Mouse (Mus musculus) midbrain, embryonic 11.5 days (tissue): Measurements from ENCODE around the gene Unc13b. TPM values are rescaled to one million over a fixed set of nuclear protein-coding genes. Genes with fewer than 3 reads are reported as not detected.
A peak's percentile ranks its signal among the peaks of the same experiment; 100 is the strongest.

Source experiments
- ATAC-seq: fragments of 200-750 bp; cut with Nextera tagmentation; 2 replicates; pipeline ENCODE4 v1.8.0; 2017; ENCODE audit warnings: moderate TSS enrichment, moderate library complexity; ENCODE audit not compliant: low FRiP score
- DNase-seq: peaks from one replicate; pipeline ENCODE4 v3.0.0; 2015; ENCODE audit warnings: low spot score; ENCODE audit errors: missing footprints
- H3K27ac ChIP-seq: fragments of 300-500 bp; sonication (generic); 2 replicates; pipeline ENCODE4 v1.5.1; 2014; ENCODE audit warnings: low read depth, low read length
- H3K27me3 ChIP-seq: fragments of 300-500 bp; sonication (generic); 2 replicates; pipeline ENCODE4 v1.6.1; 2014; ENCODE audit warnings: mild to moderate bottlenecking, low read length, moderate library complexity, mixed read lengths; ENCODE audit not compliant: control insufficient read depth, insufficient read depth
- H3K36me3 ChIP-seq: fragments of 300-500 bp; sonication (generic); 2 replicates; pipeline ENCODE4 v1.6.1; 2014; ENCODE audit warnings: mild to moderate bottlenecking, low read length, moderate library complexity, mixed read lengths; ENCODE audit not compliant: control insufficient read depth, insufficient read depth
- H3K4me1 ChIP-seq: fragments of 300-500 bp; sonication (generic); 2 replicates; pipeline ENCODE4 v1.6.1; 2014; ENCODE audit warnings: low read length; ENCODE audit not compliant: control insufficient read depth, insufficient read depth
- H3K4me2 ChIP-seq: fragments of 300-500 bp; sonication (generic); 2 replicates; pipeline ENCODE4 v1.6.1; 2014; ENCODE audit warnings: mild to moderate bottlenecking, moderate library complexity
- H3K4me3 ChIP-seq: fragments of 300-500 bp; sonication (generic); 2 replicates; pipeline ENCODE4 v1.5.1; 2014; ENCODE audit warnings: low read depth, low read length
- H3K9ac ChIP-seq: fragments of 300-500 bp; sonication (generic); 2 replicates; pipeline ENCODE4 v1.6.1; 2014; ENCODE audit warnings: low read length
- H3K9me3 ChIP-seq: fragments of 300-500 bp; sonication (generic); 2 replicates; pipeline ENCODE4 v1.6.1; 2016; ENCODE audit warnings: low read length; ENCODE audit not compliant: control insufficient read depth
- WGBS: fragments of 180-500 bp; shearing (Covaris S2); extraction: QIAGEN DNeasy Blood & Tissue Kit; methylation state at CpG from one replicate; pipeline ENCODE4 v1.1.7; 2014; 5-methylcytosine and 5-hydroxymethylcytosine counted together
- polyA plus RNA-seq: library from polyadenylated mRNA; unstranded; fragments of >200 nt; fragmentation: Nextera tagmentation; extraction: Ambion mirVana; gene quantifications from 2 replicates; pipeline ENCODE4 v1.2.1, GENCODE M21; 2014

Gene Unc13b
- polyA plus RNA-seq, 1 experiment from 2014 or later: 14.7 TPM

GRCm38 (mm10) chr4:43059697-43060096 lies 944 bp downstream of the Unc13b start:
- Histone ChIP-seq H3K4me1 (no peaks in the 10 kb centered on the region), H3K36me3 (no peaks in the 10 kb centered on the region), H3K9me3 (no peaks in the 10 kb centered on the region; the same call in 1 of the 2 replicates), H3K9ac (peak overlapping the region; percentile 82), H3K4me2 (peak overlapping the region; percentile 81), H3K4me3 (peak overlapping the region; percentile 70), H3K27ac (no peak overlapping the region), H3K27me3 (no peaks in the 10 kb centered on the region; the same call in 1 of the 2 replicates)
- 38% methylated on average over 3 of the region's 3 CpGs for WGBS
- DNase-seq (peak; percentile 91), ATAC-seq (no peak)

- ATAC-seq (no peak), DNase-seq (no peak)
- Histone ChIP-seq H3K9me3 (no peaks in the 10 kb centered on the region; the same call in 1 of the 2 replicates), H3K9ac (no peak overlapping the region), H3K27ac (no peak overlapping the region), H3K36me3 (no peaks in the 10 kb centered on the region), H3K4me1 (no peaks in the 10 kb centered on the region), H3K4me2 (no peak overlapping the region), H3K27me3 (no peaks in the 10 kb centered on the region; the same call in 1 of the 2 replicates), H3K4me3 (no peak overlapping the region)
- 56% methylated on average over 3 of the region's 3 CpGs for WGBS
These were observed 1.5 kb downstream of the Unc13b start for GRCm38 (mm10) chr4:43060286-43060685.

GRCm38 (mm10) chr4:43065471-43065870 lies 6.7 kb downstream of the Unc13b start:
- DNase-seq (no peak), ATAC-seq (no peak)
- no peaks in the 10 kb centered on the region for H3K36me3 ChIP-seq
- H3K9ac ChIP-seq: no peak overlapping the region
- no peak overlapping the region for H3K27ac ChIP-seq
- no peaks in the 10 kb centered on the region for H3K4me1 ChIP-seq
- no peaks in the 10 kb centered on the region for H3K27me3 ChIP-seq
- WGBS: 94% methylated on average over 4 of the region's 4 CpGs
- H3K9me3 ChIP-seq: no peaks in the 10 kb centered on the region
- H3K4me2 ChIP-seq: no peak overlapping the region
- no peak overlapping the region for H3K4me3 ChIP-seq

GRCm38 (mm10) chr4:43074923-43075322 lies 16.2 kb downstream of the Unc13b start:
- no peak overlapping the region for H3K27ac ChIP-seq
- no peaks in the 10 kb centered on the region for H3K4me1 ChIP-seq
- DNase-seq: no peak
- H3K27me3 ChIP-seq: no peaks in the 10 kb centered on the region
- no peaks in the 10 kb centered on the region for H3K36me3 ChIP-seq
- no peak for ATAC-seq
- H3K4me2 ChIP-seq: no peak overlapping the region
- no peak overlapping the region for H3K9ac ChIP-seq
- H3K9me3 ChIP-seq: no peaks in the 10 kb centered on the region
- no peak overlapping the region for H3K4me3 ChIP-seq

GRCm38 (mm10) chr4:43078071-43078718 lies 19.4 kb downstream of the Unc13b start:
- Histone ChIP-seq H3K27ac (no peak overlapping the region), H3K27me3 (no peaks in the 10 kb centered on the region), H3K4me2 (no peak overlapping the region), H3K9ac (no peak overlapping the region), H3K36me3 (no peaks in the 10 kb centered on the region), H3K4me3 (no peak overlapping the region), H3K9me3 (no peaks in the 10 kb centered on the region), H3K4me1 (no peaks in the 10 kb centered on the region)
- 70% methylated on average over 7 of the region's 7 CpGs for WGBS
- no peak for ATAC-seq
- DNase-seq: no peak

- WGBS: 85% methylated on average over 2 of the region's 2 CpGs
- Histone ChIP-seq H3K9ac (no peak overlapping the region), H3K9me3 (no peaks in the 10 kb centered on the region), H3K27ac (no peak overlapping the region), H3K36me3 (no peaks in the 10 kb centered on the region), H3K4me1 (no peaks in the 10 kb centered on the region), H3K4me3 (no peak overlapping the region), H3K27me3 (no peaks in the 10 kb centered on the region), H3K4me2 (no peak overlapping the region)
- DNase-seq (no peak), ATAC-seq (no peak)
These were observed 23.7 kb downstream of the Unc13b start for GRCm38 (mm10) chr4:43082458-43082857.

- H3K36me3 ChIP-seq: no peaks in the 10 kb centered on the region
- no peaks in the 10 kb centered on the region for H3K27me3 ChIP-seq
- H3K27ac ChIP-seq: no peak overlapping the region
- ATAC-seq: no peak
- no peak overlapping the region for H3K4me2 ChIP-seq
- WGBS: 89% methylated on average over 2 of the region's 2 CpGs
- H3K9ac ChIP-seq: no peak overlapping the region
- H3K4me3 ChIP-seq: no peak overlapping the region
- H3K9me3 ChIP-seq: no peaks in the 10 kb centered on the region
- no peaks in the 10 kb centered on the region for H3K4me1 ChIP-seq
- no peak for DNase-seq
These were observed 31.2 kb downstream of the Unc13b start for GRCm38 (mm10) chr4:43089950-43090349.

- no peak overlapping the region for H3K4me3 ChIP-seq
- no peak for DNase-seq
- H3K36me3 ChIP-seq: no peaks in the 10 kb centered on the region
- H3K9me3 ChIP-seq: no peaks in the 10 kb centered on the region
- no peak overlapping the region for H3K27ac ChIP-seq
- no peaks in the 10 kb centered on the region for H3K27me3 ChIP-seq
- H3K9ac ChIP-seq: no peak overlapping the region
- no peak for ATAC-seq
- no peak overlapping the region for H3K4me2 ChIP-seq
- 88% methylated on average over 4 of the region's 4 CpGs for WGBS
- no peaks in the 10 kb centered on the region for H3K4me1 ChIP-seq
These were observed 32.4 kb downstream of the Unc13b start for GRCm38 (mm10) chr4:43091183-43091582.

- no peak overlapping the region for H3K4me2 ChIP-seq
- ATAC-seq: no peak
- H3K4me3 ChIP-seq: no peak overlapping the region
- no peak for DNase-seq
- H3K27ac ChIP-seq: no peak overlapping the region
- H3K4me1 ChIP-seq: no peaks in the 10 kb centered on the region
- H3K9me3 ChIP-seq: no peaks in the 10 kb centered on the region
- no peaks in the 10 kb centered on the region for H3K36me3 ChIP-seq
- no peak overlapping the region for H3K9ac ChIP-seq
- H3K27me3 ChIP-seq: no peaks in the 10 kb centered on the region
These were observed 54.7 kb downstream of the Unc13b start for GRCm38 (mm10) chr4:43113491-43113890.
